Mouse (Mus musculus) liver, embryonic 14 days (tissue): ENCODE results near the gene Rps27rt. TPM values are rescaled to one million over a fixed set of nuclear protein-coding genes. Genes with fewer than 3 reads are reported as not detected.

Experiments used
- polyA plus RNA-seq: library from polyadenylated mRNA; depleted of rRNA; stranded (reverse); fragments of >200 nt; gene quantifications from 2 replicates; pipeline ENCODE4 v1.2.3, GENCODE M21; 2012; rRNA removed

Rps27rt gene
- polyA plus RNA-seq: 35.8 and 41.1 TPM in 2 replicates

DNA sequence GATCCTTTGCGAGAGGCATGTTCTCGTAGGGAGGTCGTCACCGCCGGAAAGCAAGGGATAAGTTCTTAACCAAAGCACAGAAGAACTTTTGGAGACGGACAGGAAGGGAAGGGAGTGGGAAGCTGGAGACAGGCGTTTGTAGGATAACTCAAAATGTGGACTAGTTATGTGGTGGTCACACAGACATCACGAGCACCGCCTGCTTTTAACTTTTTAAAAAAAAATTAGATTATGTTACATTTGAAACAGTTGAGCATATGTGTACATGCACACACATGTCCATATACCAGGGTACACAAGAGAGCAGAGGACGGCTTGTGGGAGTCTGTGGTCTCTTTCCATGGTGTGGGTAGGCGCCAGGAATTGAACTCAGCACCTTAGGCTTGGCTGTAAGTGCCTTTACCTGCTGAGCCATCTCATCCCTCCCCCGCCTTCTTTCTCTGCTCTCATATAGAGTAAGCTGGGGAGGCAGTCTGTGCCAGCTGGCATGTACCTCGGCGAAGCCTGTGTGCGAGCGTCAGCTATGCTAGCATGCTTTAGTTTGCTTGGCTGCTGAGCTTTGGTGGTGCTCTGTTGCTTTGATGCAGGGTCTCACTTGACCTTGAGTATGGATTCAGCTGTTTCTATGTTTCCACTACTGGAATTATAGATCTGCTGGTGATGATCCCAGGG is at the start of gene Rps27rt:
TSS of gene Rps27rt (minus strand) at position 51 of the 672 bp plus-strand sequence.

DNA sequence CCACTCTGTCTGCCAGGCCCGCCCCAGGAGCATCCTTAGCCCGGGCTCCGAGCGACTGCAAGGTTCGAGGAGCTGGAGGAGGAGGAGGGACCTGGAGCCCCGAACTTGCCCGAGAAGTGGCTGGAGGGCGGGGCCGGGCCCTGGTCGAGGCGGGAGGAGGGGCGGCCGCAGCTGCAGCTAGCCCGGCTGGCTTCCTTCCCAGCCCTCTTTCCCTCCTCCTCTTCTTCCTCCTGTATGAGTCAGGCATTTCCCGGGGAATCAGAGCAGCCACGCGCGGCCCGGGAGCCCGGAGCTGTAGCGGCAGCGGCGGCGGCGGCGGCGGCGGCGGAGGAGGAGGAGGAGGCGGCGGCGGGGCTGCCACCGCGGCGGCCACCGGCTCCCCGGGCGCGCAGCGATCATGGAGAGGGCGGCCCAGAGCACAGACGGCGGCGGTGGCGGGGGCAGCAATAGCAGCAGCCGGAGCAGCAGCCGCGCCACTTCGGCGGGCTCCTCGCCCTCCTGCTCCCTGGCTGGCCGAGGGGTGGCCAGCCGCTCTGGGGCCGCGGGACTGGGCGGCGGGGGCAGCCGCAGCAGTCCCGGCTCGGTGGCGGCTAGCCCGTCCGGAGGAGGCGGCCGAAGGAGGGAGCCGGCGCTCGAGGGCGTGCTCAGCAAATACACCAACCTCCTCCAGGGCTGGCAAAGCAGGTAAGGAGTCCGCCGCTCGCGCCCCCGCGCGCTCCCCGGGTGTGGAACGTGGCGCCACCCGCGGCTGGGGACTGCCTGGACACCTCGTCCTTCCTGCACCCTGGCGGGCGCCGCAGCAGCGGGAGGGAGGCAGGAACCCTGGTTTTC is 4.0 kb downstream of the Rps27rt start, which contains the start of gene Osbpl10:
TSS of gene Osbpl10 (plus strand) at position 289 of the 831 bp plus-strand sequence.

DNA sequence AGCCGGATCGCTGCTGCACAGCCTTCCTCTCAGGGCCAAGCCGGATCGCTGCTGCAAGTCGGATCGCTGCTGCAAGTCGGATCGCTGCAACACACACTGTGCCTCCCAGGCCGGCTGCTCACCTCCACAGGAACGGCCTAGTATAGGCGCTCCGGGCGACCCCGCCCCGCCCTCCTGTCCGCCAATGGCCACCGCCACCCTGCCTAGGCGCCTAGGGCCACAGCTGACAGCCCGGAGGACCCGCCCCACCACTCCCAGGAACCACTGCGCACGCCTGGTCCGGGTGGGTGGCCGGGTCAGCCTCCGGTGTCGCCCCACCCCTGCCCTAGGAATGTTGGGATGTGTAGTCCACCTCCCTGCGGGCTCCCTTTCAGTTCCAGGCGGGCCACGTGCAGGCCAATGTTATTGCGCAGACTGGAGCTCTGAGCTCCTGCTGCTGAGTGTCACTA is 48.8 kb downstream of the Rps27rt start, which contains the start of gene Gpd1l:
TSS of gene Gpd1l (minus strand) at position 265 of the 449 bp plus-strand sequence.

Other genes starting within 250 kb of the Rps27rt start
- gene Cmtm7, start 200.9 kb downstream of the Rps27rt start, polyA plus RNA-seq: 30.2 and 38.2 TPM in 2 replicates
- 13.7 and 16.8 TPM in 2 replicates for gene Cmtm8, start 138.6 kb downstream of the Rps27rt start, polyA plus RNA-seq
- gene Gpd1l, start 48.8 kb downstream of the Rps27rt start, polyA plus RNA-seq: 4.3 and 5.1 TPM in 2 replicates
- 0.19 and 0.28 TPM in 2 replicates for gene Osbpl10, start 4.2 kb downstream of the Rps27rt start, polyA plus RNA-seq